Mouse (Mus musculus): Measurements from ENCODE around the gene Ankrd28. TPM values are rescaled to one million over a fixed set of nuclear protein-coding genes. Genes with fewer than 3 reads are reported as not detected.

Gene Ankrd28
- polyA plus RNA-seq, 1 experiment = 2.7 TPM

DNA sequence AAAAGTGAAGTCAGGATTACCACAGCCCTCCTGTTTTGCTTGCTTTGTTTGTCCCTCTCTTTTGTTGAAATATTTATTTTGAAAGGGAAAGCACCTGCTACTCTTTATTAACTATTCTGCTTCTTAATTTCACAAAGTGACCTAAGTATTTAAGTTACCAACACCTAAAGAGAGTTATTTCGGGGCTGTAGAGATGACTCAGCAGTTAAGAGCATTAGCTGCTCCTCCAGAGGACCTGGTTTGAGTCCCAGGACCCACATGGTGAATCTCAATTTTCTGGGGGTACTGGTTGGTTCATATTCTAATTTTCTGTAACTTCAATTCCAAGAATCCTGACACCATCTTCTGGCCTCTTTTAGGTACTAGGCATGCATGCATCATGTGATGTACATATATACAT, 34.9 kb downstream of the Ankrd28 start:
- DNase-seq (ENCODE audit: low read depth in 1 of 2, low spot score in 2 of 2) = no peak
- no peaks in the 10 kb centered on the region for H3K4me1 ChIP-seq (ENCODE audit: control insufficient read depth, insufficient read depth, insufficient read length)
- H3K27ac ChIP-seq (ENCODE audit: insufficient read depth, low read length) = no peak overlapping the region
- 36% methylated on average over 1 of the region's 1 CpGs for WGBS
- no peaks in the 10 kb centered on the region for H3K36me3 ChIP-seq (ENCODE audit: control insufficient read depth, insufficient read depth, low read length)
- H3K27me3 ChIP-seq (ENCODE audit: control insufficient read depth, insufficient read depth, low read length) = no peaks in the 10 kb centered on the region
- H3K4me3 ChIP-seq (ENCODE audit: extremely low read depth, insufficient read depth, insufficient read length) = no peak overlapping the region; the same call in 1 of the 2 replicates
- TF ChIP-seq CTCF (IDR thresholded peaks at IDR 0.05; ENCODE audit: extremely low read depth, insufficient read depth, insufficient read length, insufficient replicate concordance) (no peak), POLR2A (IDR thresholded peaks at IDR 0.05; ENCODE audit: low read depth, low read length) (no peak)

- Histone ChIP-seq H3K27me3 (ENCODE audit: control insufficient read depth, insufficient read depth, low read length) (no peaks in the 10 kb centered on the region), H3K4me1 (ENCODE audit: control insufficient read depth, insufficient read depth, insufficient read length) (no peaks in the 10 kb centered on the region), H3K36me3 (ENCODE audit: control insufficient read depth, insufficient read depth, low read length) (no peaks in the 10 kb centered on the region), H3K4me3 (ENCODE audit: extremely low read depth, insufficient read depth, insufficient read length) (no peak overlapping the region), H3K27ac (ENCODE audit: insufficient read depth, low read length) (no peak overlapping the region)
- TF ChIP-seq CTCF (IDR thresholded peaks at IDR 0.05; ENCODE audit: extremely low read depth, insufficient read depth, insufficient read length, insufficient replicate concordance) (no peak), POLR2A (IDR thresholded peaks at IDR 0.05; ENCODE audit: low read depth, low read length) (no peak)
- DNase-seq (ENCODE audit: low read depth in 1 of 2, low spot score in 2 of 2) = no peak
- WGBS = 58% methylated on average over 1 of the region's 1 CpGs
Observed at GRCm38 (mm10) chr14:31794776-31795126, 35.7 kb downstream of the Ankrd28 start.

DNA sequence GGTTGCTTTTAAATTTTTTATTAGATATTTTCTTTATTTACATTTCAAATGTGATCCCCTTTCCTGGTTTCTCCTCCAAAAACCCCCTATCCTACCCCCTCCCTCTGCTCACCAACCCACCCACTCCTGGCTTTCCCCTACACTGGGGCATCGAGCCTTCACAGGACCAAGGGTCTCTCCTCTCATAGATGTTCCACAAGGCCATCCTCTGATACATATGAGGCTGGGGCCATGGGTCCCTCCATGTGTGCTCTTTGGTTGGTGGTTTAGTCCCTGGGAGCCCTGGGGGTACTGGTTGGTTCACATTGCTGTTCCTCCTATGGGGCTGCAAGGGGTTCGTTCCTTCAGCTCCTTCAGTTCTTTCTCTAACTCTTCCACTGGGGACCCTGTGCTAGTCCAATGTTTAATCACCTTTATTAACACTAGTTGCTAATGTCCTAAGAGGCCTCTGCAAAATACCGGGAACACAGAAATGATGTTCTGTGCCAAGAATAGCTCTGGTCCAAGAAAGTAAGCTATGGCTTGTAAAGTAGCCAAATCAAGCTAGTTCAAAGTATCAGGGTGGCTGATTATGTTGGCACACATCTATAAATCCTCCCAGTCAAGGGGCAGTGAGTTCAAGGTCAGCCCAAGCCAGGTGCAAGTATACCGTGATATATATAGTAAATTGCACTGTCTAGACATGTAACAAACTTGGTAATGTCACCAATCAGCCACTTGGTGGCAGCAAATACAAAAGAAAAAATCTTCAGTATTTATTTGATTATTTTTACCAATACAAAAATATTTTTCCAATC, 36.3 kb downstream of the Ankrd28 start:
- 70% methylated on average over 4 of the region's 4 CpGs for WGBS
- Histone ChIP-seq H3K4me1 (ENCODE audit: control insufficient read depth, insufficient read depth, insufficient read length) (no peaks in the 10 kb centered on the region), H3K36me3 (ENCODE audit: control insufficient read depth, insufficient read depth, low read length) (no peaks in the 10 kb centered on the region), H3K4me3 (ENCODE audit: extremely low read depth, insufficient read depth, insufficient read length) (no peak overlapping the region), H3K27ac (ENCODE audit: insufficient read depth, low read length) (no peak overlapping the region), H3K27me3 (ENCODE audit: control insufficient read depth, insufficient read depth, low read length) (no peaks in the 10 kb centered on the region)
- no peak for DNase-seq (ENCODE audit: low read depth in 1 of 2, low spot score in 2 of 2)
- TF ChIP-seq CTCF (IDR thresholded peaks at IDR 0.05; ENCODE audit: extremely low read depth, insufficient read depth, insufficient read length, insufficient replicate concordance) = no peak
- TF ChIP-seq POLR2A (IDR thresholded peaks at IDR 0.05; ENCODE audit: low read depth, low read length) = no peak

GRCm38 (mm10) chr14:31790797-31791196, 39.7 kb downstream of the Ankrd28 start:
- 62% methylated on average over 1 of the region's 1 CpGs for WGBS
- Histone ChIP-seq H3K27ac (ENCODE audit: insufficient read depth, low read length) (no peak overlapping the region), H3K27me3 (ENCODE audit: control insufficient read depth, insufficient read depth, low read length) (no peaks in the 10 kb centered on the region), H3K36me3 (ENCODE audit: control insufficient read depth, insufficient read depth, low read length) (no peaks in the 10 kb centered on the region), H3K4me3 (ENCODE audit: extremely low read depth, insufficient read depth, insufficient read length) (no peak overlapping the region), H3K4me1 (ENCODE audit: control insufficient read depth, insufficient read depth, insufficient read length) (no peaks in the 10 kb centered on the region)
- TF ChIP-seq POLR2A (IDR thresholded peaks at IDR 0.05; ENCODE audit: low read depth, low read length) (no peak), CTCF (IDR thresholded peaks at IDR 0.05; ENCODE audit: extremely low read depth, insufficient read depth, insufficient read length, insufficient replicate concordance) (no peak)
- DNase-seq (ENCODE audit: low read depth in 1 of 2, low spot score in 2 of 2) = no peak

GRCm38 (mm10) chr14:31786906-31787305, 43.5 kb downstream of the Ankrd28 start:
- TF ChIP-seq CTCF (IDR thresholded peaks at IDR 0.05; ENCODE audit: extremely low read depth, insufficient read depth, insufficient read length, insufficient replicate concordance) = no peak
- no peak for TF ChIP-seq POLR2A (IDR thresholded peaks at IDR 0.05; ENCODE audit: low read depth, low read length)
- 83% methylated on average over 2 of the region's 2 CpGs for WGBS
- no peak for DNase-seq (ENCODE audit: low read depth in 1 of 2, low spot score in 2 of 2)
- Histone ChIP-seq H3K27ac (ENCODE audit: insufficient read depth, low read length) (no peak overlapping the region), H3K4me3 (ENCODE audit: extremely low read depth, insufficient read depth, insufficient read length) (no peak overlapping the region), H3K4me1 (ENCODE audit: control insufficient read depth, insufficient read depth, insufficient read length) (no peaks in the 10 kb centered on the region), H3K27me3 (ENCODE audit: control insufficient read depth, insufficient read depth, low read length) (no peaks in the 10 kb centered on the region), H3K36me3 (ENCODE audit: control insufficient read depth, insufficient read depth, low read length) (no peaks in the 10 kb centered on the region)

GRCm38 (mm10) chr14:31785681-31786080, 44.8 kb downstream of the Ankrd28 start:
- H3K27me3 ChIP-seq (ENCODE audit: control insufficient read depth, insufficient read depth, low read length) = no peaks in the 10 kb centered on the region
- no peak for DNase-seq (ENCODE audit: low read depth in 1 of 2, low spot score in 2 of 2)
- TF ChIP-seq POLR2A (IDR thresholded peaks at IDR 0.05; ENCODE audit: low read depth, low read length) (no peak), CTCF (IDR thresholded peaks at IDR 0.05; ENCODE audit: extremely low read depth, insufficient read depth, insufficient read length, insufficient replicate concordance) (no peak)
- H3K4me1 ChIP-seq (ENCODE audit: control insufficient read depth, insufficient read depth, insufficient read length) = no peaks in the 10 kb centered on the region; the same call in 1 of the 2 replicates
- no peaks in the 10 kb centered on the region for H3K36me3 ChIP-seq (ENCODE audit: control insufficient read depth, insufficient read depth, low read length)
- no peak overlapping the region for H3K4me3 ChIP-seq (ENCODE audit: extremely low read depth, insufficient read depth, insufficient read length)
- no peak overlapping the region for H3K27ac ChIP-seq (ENCODE audit: insufficient read depth, low read length)

DNA sequence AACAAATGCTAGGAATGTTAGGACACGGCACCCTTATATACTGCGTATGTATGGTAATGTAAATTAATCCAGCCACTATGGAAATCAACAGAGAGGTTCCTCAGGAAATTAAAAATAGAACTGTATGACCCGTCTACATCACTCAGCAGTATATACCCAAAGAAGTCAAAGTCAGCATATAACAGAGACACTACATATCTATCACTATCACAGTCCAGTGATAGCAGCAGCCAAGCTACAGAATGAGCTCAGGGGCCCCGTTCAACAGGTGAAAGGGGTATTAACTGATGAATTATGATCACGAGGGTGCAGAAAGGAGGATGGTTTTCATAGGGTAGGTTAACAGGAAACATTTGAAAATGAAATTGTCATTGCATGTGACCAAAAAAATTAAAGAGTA, 45.5 kb downstream of the Ankrd28 start:
- H3K4me3 ChIP-seq (ENCODE audit: extremely low read depth, insufficient read depth, insufficient read length) = no peak overlapping the region

More for the DNA sequence above, 45.5 kb downstream of the Ankrd28 start:
- DNase-seq (ENCODE audit: low read depth in 1 of 2, low spot score in 2 of 2) = no peak
- Histone ChIP-seq H3K36me3 (ENCODE audit: control insufficient read depth, insufficient read depth, low read length) (no peaks in the 10 kb centered on the region), H3K27ac (ENCODE audit: insufficient read depth, low read length) (no peak overlapping the region), H3K4me1 (ENCODE audit: control insufficient read depth, insufficient read depth, insufficient read length) (no peaks in the 10 kb centered on the region; the same call in 1 of the 2 replicates), H3K27me3 (ENCODE audit: control insufficient read depth, insufficient read depth, low read length) (no peaks in the 10 kb centered on the region)
- TF ChIP-seq CTCF (IDR thresholded peaks at IDR 0.05; ENCODE audit: extremely low read depth, insufficient read depth, insufficient read length, insufficient replicate concordance) (no peak), POLR2A (IDR thresholded peaks at IDR 0.05; ENCODE audit: low read depth, low read length) (no peak)
- WGBS = 82% methylated on average over 5 of the region's 5 CpGs

Measured in spleen, adult 2 months (tissue).